Mouse (Mus musculus): ENCODE results near the gene Cmpk1. TPM values are rescaled to one million over a fixed set of nuclear protein-coding genes. Genes with fewer than 3 reads are reported as not detected.
A peak's percentile ranks its signal among the peaks of the same experiment; 100 is the strongest.
"Not testable (repeated sequence)": the region's sequence is repeated elsewhere in the genome, so short reads cannot be mapped to it uniquely, and the experiment has no call there.

Gene Cmpk1
- total RNA-seq, 2 experiments from 2014 or later, result 64.7 to 67.1 TPM

- Histone ChIP-seq H3K4me3 (no peak overlapping the region), H3K27ac (no peak overlapping the region)
- TF ChIP-seq CTCF (conservative IDR thresholded peaks at IDR 0.05), result no peak
- DNase-seq (ENCODE audit: low spot score in 2 of 2), result no peak
These were observed 16.3 kb downstream of the Cmpk1 start for GRCm38 (mm10) chr4:114970736-114971135.

- not testable (repeated sequence) for H3K27ac ChIP-seq, H3K4me3 ChIP-seq
These were observed 26.2 kb downstream of the Cmpk1 start for GRCm38 (mm10) chr4:114960881-114961280.

DNA sequence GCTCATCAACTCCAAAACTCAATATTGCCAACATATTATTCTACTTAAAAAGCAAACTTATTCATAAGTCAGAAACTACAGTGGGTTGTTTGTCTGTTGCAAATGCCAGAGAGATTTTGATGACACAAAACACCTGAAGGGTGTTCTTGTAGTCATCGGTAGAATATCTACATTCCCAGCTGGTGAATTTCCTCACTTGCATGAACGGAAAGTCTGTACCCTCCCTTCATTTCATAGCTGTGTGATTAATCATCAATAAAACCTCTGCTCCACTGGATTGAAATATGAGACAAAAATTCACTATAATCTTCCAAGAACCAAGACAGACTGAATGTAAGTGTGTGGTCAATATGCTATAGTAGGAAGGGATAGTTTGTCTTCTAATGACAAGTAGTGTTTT is 27.5 kb downstream of the Cmpk1 start:
- no peak overlapping the region for H3K27ac ChIP-seq
- no peak for DNase-seq (ENCODE audit: low spot score in 2 of 2)
- TF ChIP-seq CTCF (conservative IDR thresholded peaks at IDR 0.05), result no peak
- no peak overlapping the region for H3K4me3 ChIP-seq

More at GRCm38 (mm10) chr4:114960881-114961280, 26.2 kb downstream of the Cmpk1 start:
- DNase-seq (ENCODE audit: low spot score in 2 of 2), result not testable (repeated sequence)

- Histone ChIP-seq H3K27ac (peak overlapping the region; percentile 73; the same call in 1 of the 2 replicates), H3K4me3 (no peak overlapping the region)
- DNase-seq (ENCODE audit: low spot score in 2 of 2), result no peak
- no peak for TF ChIP-seq CTCF (conservative IDR thresholded peaks at IDR 0.05)
These were observed 28.3 kb downstream of the Cmpk1 start for GRCm38 (mm10) chr4:114958786-114959185.

DNA sequence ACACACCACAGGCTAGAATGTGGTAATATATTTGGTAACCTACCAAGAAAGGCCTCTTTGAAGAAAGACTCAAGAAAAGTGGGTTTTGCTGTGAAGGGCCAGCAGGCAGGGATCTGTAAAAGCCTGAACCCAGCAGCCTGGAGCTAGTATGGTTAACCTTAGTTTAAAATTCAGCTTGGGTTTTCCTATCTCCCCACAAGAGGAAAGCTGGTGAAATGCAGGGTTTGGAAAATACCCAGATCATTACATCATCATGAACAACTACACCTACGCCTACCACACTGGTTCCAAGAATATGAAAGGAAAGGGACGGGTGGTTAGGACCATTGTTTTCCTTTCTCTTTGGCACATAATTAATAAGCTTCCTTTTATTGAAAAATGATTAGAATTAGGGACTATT is 28.8 kb downstream of the Cmpk1 start:
- peak; percentile 13; the same call in 1 of the 2 replicates for TF ChIP-seq CTCF (conservative IDR thresholded peaks at IDR 0.05)
- peak overlapping the region; percentile 73 for H3K27ac ChIP-seq
- peak; percentile 30 to 56 for DNase-seq (ENCODE audit: low spot score in 2 of 2)
- H3K4me3 ChIP-seq, result no peak overlapping the region

DNA sequence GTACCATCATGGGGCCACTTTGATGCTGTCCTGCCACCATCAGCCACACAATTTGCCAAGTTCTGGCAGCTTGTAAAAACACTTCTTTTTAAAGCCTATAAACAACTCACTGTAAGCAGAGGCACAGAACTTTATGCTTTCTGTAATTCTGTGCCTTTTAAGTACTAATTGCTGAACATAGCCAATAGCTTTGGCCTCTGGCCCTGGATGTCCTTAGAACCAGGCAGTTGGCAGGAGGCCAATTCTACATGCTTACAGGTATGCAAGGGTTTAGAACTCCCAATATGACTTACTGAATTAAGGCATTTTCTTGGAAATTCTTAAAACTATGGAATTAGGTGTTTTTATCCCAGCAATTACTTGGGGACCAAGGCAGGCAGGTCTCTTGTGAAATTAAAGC is 29.6 kb downstream of the Cmpk1 start:
- H3K27ac ChIP-seq, result no peak overlapping the region
- TF ChIP-seq CTCF (conservative IDR thresholded peaks at IDR 0.05), result no peak
- DNase-seq (ENCODE audit: low spot score in 2 of 2), result no peak
- no peak overlapping the region for H3K4me3 ChIP-seq

DNA sequence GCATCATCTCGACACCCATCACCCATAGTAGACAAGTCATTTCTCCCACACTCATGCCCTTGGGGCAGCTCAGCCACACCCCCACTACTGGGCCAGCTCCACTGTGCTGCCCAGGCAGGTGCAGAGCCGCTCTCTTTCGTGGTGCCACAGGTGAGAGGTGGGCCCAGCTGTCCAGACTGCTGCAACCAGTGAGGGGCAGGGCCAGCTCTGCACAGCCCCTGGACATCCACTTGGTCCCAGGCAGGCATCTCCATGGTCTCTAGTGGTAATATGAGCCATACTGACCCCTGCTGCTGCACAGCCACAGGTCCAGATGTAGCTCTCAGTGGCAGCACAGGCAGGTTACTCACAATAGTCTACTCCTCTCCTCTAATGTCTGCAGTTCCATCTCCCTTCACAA is 33.9 kb downstream of the Cmpk1 start:
- TF ChIP-seq CTCF (conservative IDR thresholded peaks at IDR 0.05), result no peak
- DNase-seq (ENCODE audit: low spot score in 2 of 2), result no peak
- Histone ChIP-seq H3K4me3 (no peak overlapping the region), H3K27ac (no peak overlapping the region)

GRCm38 (mm10) chr4:114947852-114948481 is 39.1 kb downstream of the Cmpk1 start:
- Histone ChIP-seq H3K4me3 (no peak overlapping the region), H3K27ac (no peak overlapping the region)
- TF ChIP-seq CTCF (conservative IDR thresholded peaks at IDR 0.05), result no peak
- DNase-seq (ENCODE audit: low spot score in 2 of 2), result no peak

DNA sequence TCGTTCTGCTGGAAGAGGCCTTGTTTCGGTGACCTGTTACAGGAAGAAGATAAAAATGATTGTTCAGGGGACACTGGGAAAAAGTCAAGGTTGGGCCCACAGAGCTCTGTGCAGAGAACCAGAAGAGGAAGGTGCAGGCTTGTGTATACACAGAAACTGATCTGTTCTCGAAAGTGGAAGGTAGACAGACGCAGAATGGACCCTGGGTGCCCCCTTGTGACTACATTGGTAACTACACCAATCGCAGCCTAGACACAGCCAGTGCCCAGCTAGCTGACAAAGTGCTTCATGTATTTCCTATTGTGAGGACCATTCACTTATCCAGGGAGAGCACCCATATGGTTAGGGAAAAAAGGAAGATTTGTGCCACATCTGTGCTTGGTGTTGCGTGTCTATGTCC is 39.6 kb downstream of the Cmpk1 start:
- peak; percentile 79 to 90 for DNase-seq (ENCODE audit: low spot score in 2 of 2)
- Histone ChIP-seq H3K27ac (no peak overlapping the region), H3K4me3 (no peak overlapping the region)
- TF ChIP-seq CTCF (conservative IDR thresholded peaks at IDR 0.05), result peak; percentile 98

DNA sequence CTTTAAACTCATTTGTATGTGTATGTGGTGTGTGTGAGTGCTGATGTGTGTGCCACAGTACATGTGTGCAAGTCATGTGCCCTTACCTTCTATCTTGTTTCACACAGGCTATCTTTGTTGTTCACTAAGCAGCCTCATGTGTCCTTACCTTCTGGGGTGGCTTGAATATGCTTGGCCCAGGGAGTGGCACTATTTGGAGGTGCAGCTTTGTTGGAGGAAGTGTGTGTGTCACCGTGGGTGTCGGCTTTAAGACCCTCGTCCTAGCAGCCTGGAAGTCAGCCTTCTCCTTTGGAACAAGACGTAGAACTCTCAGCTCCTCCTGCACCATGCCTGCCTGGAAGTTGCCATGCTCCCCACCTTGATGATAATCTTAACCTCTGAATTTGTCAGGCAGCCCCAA is 40.6 kb downstream of the Cmpk1 start:
- no peak for TF ChIP-seq CTCF (conservative IDR thresholded peaks at IDR 0.05)
- DNase-seq (ENCODE audit: low spot score in 2 of 2), result no peak

GRCm38 (mm10) chr4:114945021-114945420 is 42.0 kb downstream of the Cmpk1 start:
- no peak overlapping the region for H3K27ac ChIP-seq
- no peak overlapping the region for H3K4me3 ChIP-seq
- TF ChIP-seq CTCF (conservative IDR thresholded peaks at IDR 0.05), result no peak
- no peak for DNase-seq (ENCODE audit: low spot score in 2 of 2)

More for the DNA sequence above, 40.6 kb downstream of the Cmpk1 start:
- no peak overlapping the region for H3K4me3 ChIP-seq
- H3K27ac ChIP-seq, result no peak overlapping the region

DNA sequence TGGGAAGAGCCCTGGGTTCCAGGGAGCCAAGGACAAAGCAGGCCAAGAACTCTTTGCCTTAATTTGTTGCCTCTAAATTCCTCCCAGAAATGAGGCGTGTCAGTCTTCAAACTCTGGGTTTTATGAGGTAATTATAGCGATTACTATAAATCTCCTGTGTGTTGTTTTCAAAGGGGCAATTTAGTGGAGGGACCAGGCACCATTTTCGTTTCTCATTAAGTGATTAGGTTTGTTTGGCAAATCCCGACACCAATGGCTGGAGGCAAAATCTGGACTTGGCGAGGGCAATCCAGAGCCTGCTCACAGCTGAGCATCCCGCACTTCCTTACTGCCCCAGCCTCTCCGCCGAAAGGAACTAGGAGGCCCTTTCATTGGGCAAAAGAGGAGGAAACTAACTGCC is 44.5 kb downstream of the Cmpk1 start:
- Histone ChIP-seq H3K4me3 (no peak overlapping the region), H3K27ac (no peak overlapping the region)
- TF ChIP-seq CTCF (conservative IDR thresholded peaks at IDR 0.05), result no peak
- no peak for DNase-seq (ENCODE audit: low spot score in 2 of 2)

- DNase-seq (ENCODE audit: low spot score in 2 of 2), result no peak
- TF ChIP-seq CTCF (conservative IDR thresholded peaks at IDR 0.05), result no peak
- no peak overlapping the region for H3K4me3 ChIP-seq
- no peak overlapping the region for H3K27ac ChIP-seq
These were observed 44.9 kb downstream of the Cmpk1 start for GRCm38 (mm10) chr4:114942112-114942511.

DNA sequence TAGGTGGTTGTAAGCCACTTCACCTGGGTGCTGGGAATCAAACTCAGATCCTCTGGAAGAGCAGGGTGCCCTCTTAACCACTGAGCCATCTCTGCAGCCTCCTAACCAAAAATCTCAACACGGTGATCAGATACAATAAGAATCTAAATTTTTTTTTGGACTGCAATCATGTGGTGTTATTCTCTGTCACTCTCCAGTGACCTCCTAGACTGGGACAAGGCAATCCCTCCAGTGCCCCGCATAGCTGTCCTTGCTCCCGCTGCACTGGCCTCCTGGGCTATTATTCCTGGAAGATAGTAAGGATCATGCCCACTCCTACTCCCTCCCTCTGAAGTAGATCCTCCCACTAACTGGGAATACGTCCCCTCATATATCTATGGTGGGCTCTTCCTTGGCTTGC is 45.7 kb downstream of the Cmpk1 start:
- no peak for DNase-seq (ENCODE audit: low spot score in 2 of 2)
- TF ChIP-seq CTCF (conservative IDR thresholded peaks at IDR 0.05), result no peak
- Histone ChIP-seq H3K4me3 (no peak overlapping the region), H3K27ac (no peak overlapping the region)

Measured in layer of hippocampus, adult 2 months (tissue).